Mouse (Mus musculus) lung, postnatal 0 days (tissue): ENCODE data around the gene Prkcz. TPM values are rescaled to one million over a fixed set of nuclear protein-coding genes. Genes with fewer than 3 reads are reported as not detected.

Experiments
- ATAC-seq: fragments of 200-750 bp; cut with Nextera tagmentation; 2 replicates; pipeline ENCODE4 v1.8.0; 2017; ENCODE audit warnings: moderate library complexity
- DNase-seq: peaks from one replicate; pipeline ENCODE4 v3.0.0-alpha.2; 2016; ENCODE audit warnings: low spot score
- H3K27ac ChIP-seq: fragments of 300-500 bp; sonication (generic); 2 replicates; pipeline ENCODE4 v1.5.1; 2014; ENCODE audit warnings: antibody characterized with exemption, mild to moderate bottlenecking, low read length, mixed read lengths
- H3K27me3 ChIP-seq: fragments of 300-500 bp; sonication (generic); replicated peaks from 2 replicates; pipeline ENCODE4 v1.6.1; 2014; ENCODE audit warnings: low read length, mixed read lengths; ENCODE audit not compliant: insufficient read depth
- H3K36me3 ChIP-seq: fragments of 300-500 bp; sonication (generic); 2 replicates; pipeline ENCODE4 v1.6.1; 2014; ENCODE audit warnings: low read length, mixed read lengths; ENCODE audit not compliant: insufficient read depth
- H3K4me1 ChIP-seq: fragments of 300-500 bp; sonication (generic); 2 replicates; pipeline ENCODE4 v1.6.1; 2014; ENCODE audit warnings: antibody characterized with exemption, low read depth, low read length, mixed read lengths; ENCODE audit not compliant: insufficient read depth
- H3K4me2 ChIP-seq: fragments of 300-500 bp; sonication (generic); replicated peaks from 2 replicates; pipeline ENCODE4 v1.6.1; 2014; ENCODE audit warnings: low read depth, mild to moderate bottlenecking, low read length, moderate library complexity, mixed read lengths
- H3K4me3 ChIP-seq: fragments of 300-500 bp; sonication (generic); 2 replicates; pipeline ENCODE4 v1.5.1; 2014; ENCODE audit warnings: low read depth, low read length
- H3K9ac ChIP-seq: fragments of 300-500 bp; sonication (generic); replicated peaks from 2 replicates; pipeline ENCODE4 v1.6.1; 2014; ENCODE audit warnings: low read depth, mild to moderate bottlenecking
- H3K9me3 ChIP-seq: fragments of 300-500 bp; sonication (generic); 2 replicates; pipeline ENCODE4 v1.6.1; 2016; ENCODE audit warnings: low read length, mixed read lengths
- CTCF ChIP-seq: IDR thresholded peaks from 2 replicates; pipeline ENCODE4 v1.5.1; 2016; ENCODE audit warnings: antibody characterized with exemption, mild to moderate bottlenecking
- EP300 ChIP-seq: IDR thresholded peaks from 2 replicates; pipeline ENCODE4 v1.6.1; 2016; ENCODE audit warnings: antibody characterized with exemption, mild to moderate bottlenecking, control low read depth
- WGBS: fragments of 180-500 bp; shearing (Covaris S2); extraction: QIAGEN DNeasy Blood & Tissue Kit; methylation state at CpG from one replicate; pipeline ENCODE4 v1.1.7; 2014; 5-methylcytosine and 5-hydroxymethylcytosine counted together
- polyA plus RNA-seq: library from polyadenylated mRNA; unstranded; fragments of >200 nt; fragmentation: Nextera tagmentation; extraction: Ambion mirVana; gene quantifications from 2 replicates; pipeline ENCODE4 v1.2.1, GENCODE M21; 2015

The Prkcz gene
- polyA plus RNA-seq, 1 experiment from 2014 or later: 23.4 TPM

DNA sequence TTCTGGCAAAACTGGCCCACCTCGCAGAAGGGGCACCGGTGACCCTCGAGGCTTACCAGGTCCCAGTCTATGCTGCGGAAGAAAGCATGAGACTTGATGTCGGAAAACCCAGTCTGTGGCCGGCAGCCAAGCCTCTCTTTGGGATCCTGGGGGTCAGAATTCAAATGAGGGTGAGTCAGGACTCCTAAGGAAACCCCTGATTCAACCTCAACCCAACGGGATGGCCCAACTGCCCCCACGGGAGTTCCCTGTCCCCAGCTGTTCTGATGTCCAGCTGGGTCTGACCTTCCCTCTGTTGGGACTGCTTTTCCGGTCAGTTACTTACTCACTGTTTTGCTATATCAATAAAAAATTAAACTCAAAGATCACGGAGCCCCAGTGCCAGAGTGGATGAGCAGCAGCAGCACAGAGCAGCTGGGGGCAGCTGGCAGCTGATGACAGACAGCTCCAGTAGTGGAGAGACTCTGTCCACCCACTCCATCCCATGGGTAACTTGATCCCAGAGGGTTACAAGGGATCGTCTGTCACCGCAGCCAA, 93.5 kb downstream of the Prkcz start:
- H3K27me3 ChIP-seq: no peaks in the 10 kb centered on the region
- TF ChIP-seq CTCF (no peak), EP300 (0 out of 2 replicates have a peak, but pooled peaks have one; percentile 18)
- ATAC-seq (peak; percentile 78), DNase-seq (peak; percentile 77)
- H3K9ac ChIP-seq: no peak overlapping the region
- peak overlapping the region; percentile 26; the same call in 1 of the 2 replicates for H3K27ac ChIP-seq
- H3K9me3 ChIP-seq: no peaks in the 10 kb centered on the region
- no peaks in the 10 kb centered on the region for H3K36me3 ChIP-seq
- WGBS: 44% methylated on average over 12 of the region's 12 CpGs
- no peak overlapping the region for H3K4me2 ChIP-seq
- H3K4me1 ChIP-seq: no peaks in the 10 kb centered on the region; the same call in 1 of the 2 replicates
- H3K4me3 ChIP-seq: no peak overlapping the region

DNA sequence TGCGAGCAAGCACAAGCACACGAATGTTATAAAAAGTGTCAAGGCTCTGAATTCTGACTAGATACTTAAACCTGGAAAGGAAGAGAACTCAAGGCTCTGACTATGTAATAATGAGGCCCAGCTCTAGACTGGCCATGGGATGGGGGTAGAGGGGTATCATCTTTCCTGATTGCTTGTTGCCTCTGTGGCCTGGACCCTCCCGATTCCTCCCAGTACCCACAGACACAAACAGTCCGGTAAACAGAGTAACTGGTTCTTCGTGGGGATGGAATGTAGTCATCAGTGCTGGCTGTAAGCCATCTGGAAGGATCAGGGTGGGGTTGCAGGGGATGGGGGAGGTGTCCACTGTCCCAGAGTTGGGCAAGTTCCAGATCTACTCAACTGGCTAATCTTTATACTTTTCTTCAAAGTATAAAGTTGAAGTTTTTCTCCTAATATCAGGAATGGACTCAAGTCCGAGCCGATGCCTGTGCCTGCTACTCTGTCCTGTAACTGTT, 94.1 kb downstream of the Prkcz start:
- 46% methylated on average over 7 of the region's 7 CpGs for WGBS
- DNase-seq (peak; percentile 30), ATAC-seq (0 out of 2 replicates have a peak, but pooled peaks have one; percentile 15)
- no peak overlapping the region for H3K9ac ChIP-seq
- no peaks in the 10 kb centered on the region for H3K36me3 ChIP-seq
- no peaks in the 10 kb centered on the region; the same call in 1 of the 2 replicates for H3K4me1 ChIP-seq
- no peak overlapping the region for H3K4me3 ChIP-seq
- H3K9me3 ChIP-seq: no peaks in the 10 kb centered on the region
- no peak overlapping the region for H3K4me2 ChIP-seq
- H3K27me3 ChIP-seq: no peaks in the 10 kb centered on the region
- TF ChIP-seq EP300: no peak
- TF ChIP-seq CTCF: no peak
- peak overlapping the region; percentile 15; the same call in 1 of the 2 replicates for H3K27ac ChIP-seq

DNA sequence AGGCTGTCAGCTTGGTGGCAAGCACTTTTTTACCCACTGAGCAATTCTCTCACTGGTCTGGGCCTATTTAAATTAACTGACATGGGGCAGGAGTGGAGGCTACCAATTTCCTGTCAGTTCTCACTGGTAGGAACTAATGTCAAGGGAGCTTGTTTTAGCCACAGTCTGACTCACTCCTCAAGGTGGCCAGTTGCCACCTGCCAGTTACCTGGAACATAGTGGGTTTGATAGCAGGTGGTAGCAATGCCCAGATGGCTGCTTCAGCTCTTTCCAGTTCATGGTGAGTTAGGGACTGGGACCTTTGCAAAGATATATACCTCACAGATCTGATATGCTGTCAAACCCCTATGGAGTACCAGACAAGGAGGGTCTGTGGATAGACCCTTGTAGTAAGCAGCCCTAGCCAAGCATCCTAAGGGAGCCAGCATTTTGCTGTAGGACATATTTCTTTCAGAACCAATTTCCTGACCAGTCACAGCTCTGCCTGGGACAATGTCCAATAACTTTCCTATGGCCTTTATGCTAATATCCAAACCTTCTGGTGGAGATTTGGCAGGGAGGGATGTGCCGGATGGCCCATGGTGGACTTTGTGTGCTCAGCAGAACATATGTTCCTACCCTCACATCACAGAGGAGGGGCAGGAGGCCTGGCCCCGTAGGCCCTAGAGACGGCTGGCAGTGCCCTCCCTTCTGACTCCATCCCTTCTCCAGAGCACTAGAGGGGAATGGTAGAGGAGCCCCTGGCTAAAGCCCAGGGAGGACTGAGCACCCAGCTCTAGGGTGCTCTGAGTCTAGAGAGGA, 96.4 kb downstream of the Prkcz start:
- H3K27me3 ChIP-seq: no peaks in the 10 kb centered on the region
- no peak for DNase-seq
- H3K9ac ChIP-seq: no peak overlapping the region
- no peak overlapping the region for H3K4me2 ChIP-seq
- H3K4me1 ChIP-seq: no peaks in the 10 kb centered on the region; the same call in 1 of the 2 replicates
- TF ChIP-seq EP300: no peak
- no peak for TF ChIP-seq CTCF
- no peak overlapping the region for H3K27ac ChIP-seq
- WGBS: 80% methylated on average over 3 of the region's 3 CpGs
- no peak for ATAC-seq
- H3K4me3 ChIP-seq: no peak overlapping the region
- H3K9me3 ChIP-seq: no peaks in the 10 kb centered on the region
- H3K36me3 ChIP-seq: no peaks in the 10 kb centered on the region

DNA sequence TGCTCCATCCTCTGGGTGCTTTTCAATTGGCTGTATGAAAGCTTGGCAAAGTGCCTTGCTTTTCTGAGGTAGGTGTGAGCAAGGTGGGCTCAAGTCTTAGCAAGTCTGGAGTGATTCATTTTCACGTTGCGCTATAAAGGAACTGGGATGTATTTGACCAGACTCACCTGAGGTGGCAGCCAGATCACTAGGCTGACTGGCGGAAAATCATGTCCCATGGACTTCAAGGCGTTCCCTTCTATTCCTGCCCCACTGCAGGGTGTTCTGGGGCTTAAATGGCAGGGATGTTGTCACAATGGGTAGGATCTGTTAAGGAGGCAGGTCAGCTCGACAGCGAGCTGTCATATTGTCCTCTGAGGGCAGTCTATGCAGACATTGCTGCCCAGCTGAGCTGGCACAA, 108.9 kb downstream of the Prkcz start:
- 86% methylated on average over 6 of the region's 6 CpGs for WGBS
- no peak overlapping the region for H3K9ac ChIP-seq

DNA sequence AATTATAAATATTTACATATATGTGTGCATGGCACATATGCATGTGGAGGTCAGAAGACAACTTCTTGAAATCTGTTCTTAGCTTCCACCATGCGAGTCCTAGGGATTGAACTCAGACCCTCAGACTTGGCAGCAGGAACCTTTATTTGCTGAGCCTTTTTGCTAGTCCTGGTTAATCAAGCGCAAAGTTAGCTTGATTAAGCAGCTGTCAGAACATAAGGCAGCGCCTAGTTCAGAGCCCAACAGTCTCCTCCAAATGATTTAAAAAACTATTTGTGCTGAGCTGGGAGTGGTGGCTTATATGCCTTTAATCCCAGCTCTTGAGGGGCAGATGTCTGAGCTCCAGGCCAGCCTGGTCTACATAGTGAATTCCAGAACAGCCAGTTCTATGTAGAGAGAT, 110.0 kb downstream of the Prkcz start:
- peak overlapping the region; percentile 89; the same call in 1 of the 2 replicates for H3K4me2 ChIP-seq
- no peak for TF ChIP-seq CTCF
- TF ChIP-seq EP300: no peak
- ATAC-seq (no peak), DNase-seq (no peak)
- H3K9me3 ChIP-seq: no peaks in the 10 kb centered on the region
- no peak overlapping the region for H3K4me3 ChIP-seq
- WGBS: 47% methylated on average over 3 of the region's 3 CpGs
- H3K27ac ChIP-seq: 0 out of 2 replicates have a peak overlapping the region, but pooled peaks have one; percentile 94
- H3K36me3 ChIP-seq: no peaks in the 10 kb centered on the region
- H3K9ac ChIP-seq: no peak overlapping the region
- H3K4me1 ChIP-seq: peaks cover 6% of the 10 kb centered on the region; the same call in 1 of the 2 replicates
- H3K27me3 ChIP-seq: no peaks in the 10 kb centered on the region

More for the DNA sequence above, 108.9 kb downstream of the Prkcz start:
- no peaks in the 10 kb centered on the region for H3K27me3 ChIP-seq
- H3K4me2 ChIP-seq: no peak overlapping the region
- peaks cover 6% of the 10 kb centered on the region; the same call in 1 of the 2 replicates for H3K4me1 ChIP-seq
- H3K9me3 ChIP-seq: no peaks in the 10 kb centered on the region
- no peak for ATAC-seq
- H3K4me3 ChIP-seq: no peak overlapping the region
- no peak overlapping the region for H3K27ac ChIP-seq
- no peak for TF ChIP-seq EP300
- TF ChIP-seq CTCF: no peak
- H3K36me3 ChIP-seq: no peaks in the 10 kb centered on the region
- DNase-seq: no peak

DNA sequence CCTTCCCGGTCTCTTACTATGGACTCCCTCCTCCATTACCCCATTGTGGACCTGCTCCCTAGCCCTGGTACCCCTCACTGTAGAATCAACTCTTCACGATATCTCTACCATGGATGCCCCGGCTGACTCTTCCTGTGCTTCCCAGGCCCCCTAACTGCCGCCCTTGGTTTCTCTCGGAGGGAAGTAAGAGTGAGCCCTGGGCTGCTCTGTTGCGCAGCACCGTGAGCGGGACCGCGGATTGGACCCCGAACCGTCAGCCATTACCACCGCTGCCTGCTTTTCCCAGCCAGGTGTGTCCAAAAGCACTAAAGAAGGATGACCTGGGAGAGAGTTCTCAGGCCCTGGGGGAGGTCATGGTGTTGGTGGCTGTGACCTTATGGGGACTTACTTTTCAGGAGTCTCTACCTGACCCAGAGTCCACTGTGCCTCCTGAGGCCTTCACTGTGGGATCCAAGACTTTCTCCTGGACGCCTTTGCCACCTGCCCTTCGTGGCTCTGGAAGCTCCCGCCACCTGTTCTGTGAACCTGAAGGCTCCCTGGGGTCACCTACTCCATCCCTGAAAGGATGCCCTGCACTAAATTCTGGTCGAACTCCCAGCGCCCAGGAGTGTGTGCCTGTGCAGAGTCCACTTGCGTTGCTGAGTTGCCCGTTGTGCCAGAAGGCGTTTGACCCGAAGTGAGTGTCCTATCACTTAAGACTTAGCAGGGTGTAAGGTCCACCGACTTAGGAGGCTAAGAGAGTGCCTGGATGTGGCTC, 110.6 kb downstream of the Prkcz start:
- H3K4me1 ChIP-seq: peaks cover 6% of the 10 kb centered on the region
- peak overlapping the region; percentile 75 for H3K9ac ChIP-seq
- peak; percentile 9 for ATAC-seq
- H3K4me2 ChIP-seq: peak overlapping the region; percentile 89
- TF ChIP-seq CTCF: no peak
- TF ChIP-seq EP300: no peak
- H3K4me3 ChIP-seq: peak overlapping the region; percentile 63
- no peaks in the 10 kb centered on the region for H3K27me3 ChIP-seq
- no peaks in the 10 kb centered on the region for H3K9me3 ChIP-seq
- H3K27ac ChIP-seq: peak overlapping the region; percentile 94
- 10% methylated on average over 23 of the region's 23 CpGs for WGBS
- DNase-seq: no peak
- H3K36me3 ChIP-seq: no peaks in the 10 kb centered on the region
